Mouse (Mus musculus): ENCODE measurements at regions not wholly inside any gene's neighbourhood (a gene's known extent, or its start where the extent isn't known, plus 50 kb on each side); places are given as distances from the start of the nearest gene placed in this dataset.
A peak's percentile ranks its signal among the peaks of the same experiment; 100 is the strongest.

DNA sequence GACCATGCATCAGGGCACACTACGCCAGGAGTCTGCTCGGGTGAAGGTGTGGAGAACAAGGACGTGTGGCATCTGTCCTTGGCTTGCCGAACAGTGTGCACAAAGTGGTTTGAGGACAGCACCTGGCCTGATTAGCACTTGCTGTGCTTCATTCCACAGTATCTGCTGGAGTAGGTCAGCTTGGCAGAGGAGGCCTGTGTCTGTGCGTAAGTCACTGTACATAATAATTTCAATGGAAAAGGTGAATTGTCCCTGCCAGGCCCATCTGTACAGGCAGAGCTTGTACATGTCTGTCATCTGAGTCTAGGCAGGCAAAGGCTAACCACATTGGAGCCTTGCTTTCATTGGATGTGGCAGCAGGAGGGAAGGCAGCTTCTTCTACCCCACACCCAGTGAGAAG is 979.5 kb upstream of the Car8 start:
- no peak for DNase-seq (ENCODE audit: low read depth, low spot score)

DNA sequence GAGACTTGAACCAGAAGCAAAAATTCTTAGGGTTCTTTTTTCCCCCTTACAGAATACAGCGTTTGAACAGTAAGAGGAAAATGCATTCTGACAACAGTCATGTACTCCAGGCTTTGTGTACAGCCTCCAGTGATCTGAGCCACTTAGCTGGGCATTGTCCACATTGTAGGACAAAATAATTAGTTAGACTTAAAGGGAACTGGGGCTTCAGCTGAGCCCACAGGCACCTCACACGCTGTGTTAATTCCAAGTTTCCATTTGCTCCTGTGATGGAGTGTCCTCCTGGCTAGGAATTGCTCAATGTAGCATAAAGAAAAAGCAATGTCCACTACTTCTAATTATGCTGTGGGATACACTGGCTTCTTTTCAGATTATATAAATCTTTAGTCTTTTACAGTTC is 969.8 kb upstream of the Car8 start:
- no peak for DNase-seq (ENCODE audit: low read depth, low spot score)

DNA sequence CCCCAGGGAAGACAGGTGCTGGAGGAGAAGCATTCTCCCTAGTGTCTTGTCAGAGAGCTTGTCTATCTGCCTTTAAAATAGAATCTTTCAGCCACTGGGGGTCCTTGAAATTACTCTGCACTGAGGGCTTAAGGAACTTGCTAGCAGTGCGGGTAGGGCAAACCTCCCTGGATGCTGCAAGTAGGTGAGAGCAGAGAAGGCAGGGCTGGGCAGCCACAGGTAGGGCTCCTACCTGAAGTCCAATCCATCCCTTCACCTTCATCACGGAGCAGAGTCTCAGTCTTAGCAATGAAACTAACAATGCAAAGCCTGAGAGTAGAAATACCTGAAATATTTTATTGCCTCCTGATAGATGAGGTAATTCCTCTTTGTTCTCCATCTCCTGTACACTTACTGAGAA is 961.2 kb upstream of the Car8 start:
- DNase-seq (ENCODE audit: low read depth, low spot score): no peak

DNA sequence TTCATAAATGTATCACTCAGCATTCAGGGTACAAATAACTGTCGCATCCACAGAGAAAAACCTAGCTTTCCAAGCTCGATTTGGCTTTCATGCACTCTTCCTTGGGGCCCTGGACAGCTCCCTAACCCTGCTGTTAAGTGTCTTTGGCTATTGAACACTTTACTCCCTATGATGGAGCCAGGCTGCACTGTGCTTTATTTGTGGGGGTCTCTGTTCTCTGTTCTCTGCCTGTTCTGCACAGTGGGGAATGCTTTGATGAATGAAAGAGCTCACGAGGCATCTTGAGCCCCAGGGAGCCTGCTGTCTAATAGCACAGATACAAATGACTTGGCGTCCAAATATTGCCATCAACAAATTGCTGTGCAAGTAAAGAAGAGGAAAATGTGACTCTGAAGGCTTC is 957.6 kb upstream of the Car8 start:
- DNase-seq (ENCODE audit: low read depth, low spot score): no peak

DNA sequence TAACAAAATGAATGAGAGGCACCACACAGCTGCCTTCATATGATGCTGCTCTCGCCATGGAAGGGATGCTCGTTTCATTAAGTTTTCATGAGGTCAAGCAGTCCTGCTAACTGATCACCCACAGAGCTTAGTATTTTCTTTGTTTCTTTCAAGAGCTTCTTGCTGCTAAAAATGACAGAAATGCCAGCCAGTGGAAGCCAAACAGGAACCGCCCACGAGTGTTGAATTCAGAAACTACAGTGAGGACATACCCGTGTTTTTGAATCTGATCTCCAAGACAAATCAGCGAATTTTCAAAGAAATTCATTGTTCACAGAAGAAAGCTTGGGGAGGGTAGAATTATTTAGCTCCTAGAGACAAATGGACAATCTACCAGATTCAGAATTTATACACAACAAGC is 954.3 kb upstream of the Car8 start:
- no peak for DNase-seq (ENCODE audit: low read depth, low spot score)

DNA sequence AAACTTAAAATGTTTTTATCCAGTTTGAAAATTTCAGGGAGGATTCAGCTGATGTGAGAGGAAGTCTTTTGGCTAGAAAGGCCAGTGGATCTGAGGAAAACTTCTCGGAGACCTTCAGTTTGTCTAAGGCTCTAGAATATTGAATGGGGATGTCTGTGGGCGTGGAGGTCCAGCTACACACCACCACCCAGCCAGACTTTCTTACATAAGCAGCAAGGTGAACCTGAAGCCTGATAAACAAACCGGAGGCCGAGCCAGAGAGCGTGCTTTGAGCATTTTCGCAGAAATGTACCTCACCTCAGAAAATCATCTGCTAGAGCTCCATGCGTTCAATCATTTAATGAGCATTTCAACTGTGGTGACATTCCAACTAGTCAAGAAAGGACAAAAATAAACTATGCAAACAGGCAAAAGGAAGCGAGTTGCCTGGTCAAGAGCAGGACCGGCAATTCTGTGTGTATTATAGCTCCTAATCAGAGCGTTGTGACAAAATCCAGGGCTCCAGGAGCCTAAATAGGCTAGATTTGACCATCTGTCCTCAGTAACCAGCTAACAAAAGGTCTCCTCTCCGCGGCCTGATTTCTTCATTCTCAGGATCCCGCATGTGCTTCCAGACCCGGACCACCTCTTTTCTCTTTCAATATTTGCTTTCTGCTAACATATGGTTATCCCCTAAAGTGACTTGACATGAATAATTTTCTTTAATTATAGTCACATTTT is 946.5 kb upstream of the Car8 start:
- no peak for DNase-seq (ENCODE audit: low read depth, low spot score)

DNA sequence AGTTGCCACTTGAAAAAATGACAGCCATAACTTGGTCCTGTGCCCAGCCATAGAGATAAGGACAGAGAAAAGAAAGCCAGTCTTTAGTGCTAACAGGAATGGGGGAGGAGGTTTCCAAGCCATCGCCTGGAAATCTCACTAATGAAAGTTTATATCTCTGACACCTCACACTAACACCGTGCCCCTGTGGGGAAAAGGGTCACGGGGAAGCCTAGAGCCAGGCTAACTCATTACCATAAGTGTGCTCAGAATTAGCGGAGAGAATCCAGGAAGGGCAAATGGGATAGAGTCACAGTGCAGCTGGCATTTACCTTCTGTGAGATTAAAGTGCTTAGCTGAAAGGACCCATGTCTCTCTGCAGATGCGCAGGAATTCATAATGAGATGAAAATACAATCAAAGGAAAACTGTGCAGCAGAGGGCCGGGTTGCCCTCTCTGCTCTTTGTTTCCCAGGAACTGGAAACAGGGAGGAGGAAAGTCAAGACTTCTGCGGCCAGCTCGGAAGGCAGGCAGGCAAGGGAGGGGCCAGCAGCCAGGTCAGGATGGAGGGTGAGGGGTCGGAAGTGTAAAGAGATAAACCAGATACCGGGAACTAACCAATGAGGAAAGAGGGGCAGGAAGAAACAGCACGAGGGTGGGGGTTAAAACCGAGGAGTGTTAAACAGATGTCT is 945.7 kb upstream of the Car8 start:
- DNase-seq (ENCODE audit: low read depth, low spot score): no peak

DNA sequence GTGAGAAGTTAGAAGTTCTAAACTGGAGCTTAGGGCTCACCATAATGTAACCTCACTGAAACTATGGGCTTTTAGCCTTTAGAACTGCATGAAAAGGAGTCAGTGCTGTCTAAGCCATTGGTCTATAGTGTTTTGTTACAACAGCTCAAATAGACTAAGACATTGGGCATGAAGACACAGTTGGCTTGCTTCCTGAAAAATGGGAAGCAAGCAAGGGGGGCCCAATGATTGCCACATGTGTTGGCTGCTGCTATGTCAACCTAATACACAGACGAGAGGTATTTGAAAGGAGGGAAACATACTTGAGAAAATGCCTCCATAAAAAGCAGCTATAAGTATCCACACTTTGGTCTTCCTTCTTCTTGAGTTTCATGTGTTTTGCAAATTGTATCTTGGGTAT is 935.5 kb upstream of the Car8 start:
- DNase-seq (ENCODE audit: low read depth, low spot score): no peak

DNA sequence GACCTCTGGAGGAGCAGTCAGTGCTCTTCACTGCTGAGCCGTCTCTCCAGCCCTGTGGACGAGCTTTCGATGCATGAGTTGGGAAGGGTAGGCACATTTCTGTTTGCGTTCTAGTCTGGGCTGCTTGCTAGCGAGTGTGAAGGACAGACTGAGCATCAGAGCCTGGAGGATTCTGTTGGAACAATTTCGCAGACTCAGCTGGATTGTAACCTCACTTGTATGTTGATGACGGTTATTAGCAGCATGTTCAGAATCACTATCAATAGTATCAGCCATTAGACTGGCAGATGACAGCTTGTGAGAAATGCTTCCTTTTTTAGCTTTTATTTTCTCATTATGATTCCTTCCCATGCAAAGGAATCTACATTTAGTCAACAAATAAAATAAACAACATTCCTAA is 923.5 kb upstream of the Car8 start:
- DNase-seq (ENCODE audit: low read depth, low spot score): no peak

DNA sequence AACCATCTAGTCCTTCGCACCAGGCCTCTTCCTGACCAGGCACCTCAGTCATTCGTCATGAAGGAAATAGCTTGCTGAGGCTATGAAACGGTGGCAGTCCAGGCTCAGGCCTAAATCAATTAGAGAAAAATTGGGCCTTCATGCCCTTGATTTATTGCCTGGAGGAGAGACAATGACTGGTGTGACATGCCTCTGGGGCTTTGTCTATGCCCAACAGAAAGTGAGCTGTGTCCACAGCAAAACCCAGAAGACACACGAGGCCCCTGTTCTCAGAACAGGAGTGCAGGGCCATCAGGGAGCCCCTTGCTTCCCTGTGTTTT is 922.9 kb upstream of the Car8 start:
- no peak for DNase-seq (ENCODE audit: low read depth, low spot score)

DNA sequence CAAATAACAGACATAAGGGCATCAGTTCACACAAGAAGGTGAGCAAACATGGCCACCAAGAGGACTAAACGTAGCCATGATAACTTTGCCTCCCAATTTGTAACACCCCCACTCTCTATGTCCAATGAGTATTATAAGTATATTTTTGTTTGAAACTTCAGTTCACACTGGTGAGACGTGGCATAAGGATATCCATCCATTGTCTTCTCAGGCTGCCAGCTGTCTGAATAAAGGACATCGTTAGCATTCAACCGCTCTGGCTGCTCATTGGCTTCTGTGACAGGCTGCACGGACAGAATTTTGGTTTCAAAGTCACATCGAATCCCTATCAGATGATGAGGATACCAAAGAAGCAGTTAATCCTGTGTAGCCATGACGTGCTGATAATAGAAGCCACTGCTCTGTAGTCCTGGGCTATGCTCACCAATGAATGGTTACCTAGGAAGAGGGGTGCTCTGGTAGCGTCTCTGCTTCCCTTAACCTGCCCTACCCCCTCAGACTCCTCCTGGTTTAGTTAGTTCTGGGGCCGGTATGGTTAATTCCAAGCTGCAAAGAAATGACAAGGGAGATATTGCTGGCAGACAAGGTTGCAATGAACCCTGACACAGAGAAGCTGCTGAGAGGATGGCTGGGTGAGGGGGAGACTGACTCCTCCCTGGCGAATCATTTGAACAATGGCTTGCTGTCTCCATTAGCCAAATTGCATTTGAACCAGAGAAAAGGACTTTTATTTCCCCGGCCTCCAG is 922.4 kb upstream of the Car8 start:
- DNase-seq (ENCODE audit: low read depth, low spot score): no peak

DNA sequence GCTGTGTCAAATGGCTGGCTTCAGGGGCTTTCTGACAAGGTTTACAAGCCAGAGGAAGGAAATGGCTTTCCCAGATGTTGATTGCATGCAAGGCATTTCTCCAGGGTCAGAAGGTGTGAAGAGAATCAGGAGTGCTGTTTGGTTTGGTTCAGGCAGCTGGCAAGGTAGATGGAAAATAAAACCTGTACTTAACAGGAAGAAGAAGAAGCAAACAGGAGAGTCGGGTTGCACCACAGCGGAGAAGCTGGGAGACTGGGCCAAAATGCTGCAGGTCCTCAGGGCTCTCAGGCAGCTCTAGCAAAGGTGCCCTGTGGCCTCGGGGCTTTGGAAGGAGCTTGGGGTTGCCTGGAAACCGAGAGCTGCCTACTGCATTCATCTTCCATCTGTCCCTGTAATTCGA is 908.9 kb upstream of the Car8 start:
- DNase-seq (ENCODE audit: low read depth, low spot score): no peak

DNA sequence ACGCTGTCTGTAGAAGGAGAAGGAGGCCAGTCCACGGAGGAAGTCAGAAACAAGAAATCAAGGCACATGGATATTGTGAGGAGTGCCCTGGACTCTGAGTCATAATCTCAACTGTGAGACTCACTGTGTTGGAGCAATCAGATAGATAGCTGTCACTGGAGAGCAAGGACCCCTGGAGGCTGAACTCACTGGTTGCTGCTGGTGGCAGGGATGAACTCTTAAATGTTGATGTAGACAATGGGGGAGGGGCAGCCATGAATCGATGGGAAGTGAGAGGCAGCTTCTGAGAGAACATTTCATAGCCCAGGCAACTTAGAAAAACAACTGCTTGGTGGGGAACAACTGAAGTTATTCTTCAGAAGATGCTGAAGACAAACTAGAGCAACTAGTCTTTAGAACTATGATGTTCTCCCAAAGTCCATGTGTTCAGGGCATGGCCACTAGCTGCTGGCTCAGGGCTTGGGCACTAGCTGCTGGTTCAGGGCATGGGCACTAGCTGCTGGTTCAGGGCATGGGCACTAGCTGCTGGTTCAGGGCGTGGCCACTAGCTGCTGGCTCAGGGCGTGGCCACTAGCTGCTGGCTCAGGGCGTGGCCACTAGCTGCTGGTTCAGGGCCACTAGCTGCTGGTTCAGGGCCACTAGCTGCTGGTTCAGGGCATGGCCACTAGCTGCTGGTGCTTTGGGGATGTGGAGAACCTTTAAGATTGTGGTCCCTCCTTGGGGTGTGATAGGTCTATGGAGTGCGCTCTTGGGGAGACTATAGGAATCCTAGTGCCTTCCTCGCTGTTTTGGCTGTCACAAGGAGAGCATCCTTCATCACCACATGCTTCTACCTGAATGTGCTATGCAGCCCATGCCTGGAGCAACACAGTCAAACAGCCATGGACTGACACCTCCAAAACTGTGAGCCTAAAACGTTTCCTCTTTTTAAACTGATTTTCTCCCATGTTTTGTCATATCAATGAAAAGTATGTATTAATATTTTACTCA is 905.7 kb upstream of the Car8 start:
- no peak for DNase-seq (ENCODE audit: low read depth, low spot score)

DNA sequence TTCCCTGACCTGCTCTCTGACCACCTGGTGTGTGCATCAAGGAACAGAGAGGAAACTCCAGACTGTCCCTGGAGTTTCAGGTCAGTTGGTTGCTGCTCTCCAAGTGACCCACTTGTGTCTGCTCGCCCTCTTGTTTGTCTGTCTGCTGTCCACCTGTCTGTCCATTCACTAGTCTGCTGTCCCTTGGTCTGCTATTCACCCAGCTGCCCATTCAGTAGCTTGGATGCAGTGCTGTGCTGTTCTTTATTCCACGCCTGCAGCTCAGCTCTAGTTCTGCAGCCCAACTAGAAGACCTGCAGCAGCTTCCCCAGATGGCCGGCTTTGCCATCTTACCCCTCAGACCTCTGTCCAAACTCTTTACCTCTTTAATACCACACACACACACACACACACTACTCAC is 904.2 kb upstream of the Car8 start:
- DNase-seq (ENCODE audit: low read depth, low spot score): no peak

DNA sequence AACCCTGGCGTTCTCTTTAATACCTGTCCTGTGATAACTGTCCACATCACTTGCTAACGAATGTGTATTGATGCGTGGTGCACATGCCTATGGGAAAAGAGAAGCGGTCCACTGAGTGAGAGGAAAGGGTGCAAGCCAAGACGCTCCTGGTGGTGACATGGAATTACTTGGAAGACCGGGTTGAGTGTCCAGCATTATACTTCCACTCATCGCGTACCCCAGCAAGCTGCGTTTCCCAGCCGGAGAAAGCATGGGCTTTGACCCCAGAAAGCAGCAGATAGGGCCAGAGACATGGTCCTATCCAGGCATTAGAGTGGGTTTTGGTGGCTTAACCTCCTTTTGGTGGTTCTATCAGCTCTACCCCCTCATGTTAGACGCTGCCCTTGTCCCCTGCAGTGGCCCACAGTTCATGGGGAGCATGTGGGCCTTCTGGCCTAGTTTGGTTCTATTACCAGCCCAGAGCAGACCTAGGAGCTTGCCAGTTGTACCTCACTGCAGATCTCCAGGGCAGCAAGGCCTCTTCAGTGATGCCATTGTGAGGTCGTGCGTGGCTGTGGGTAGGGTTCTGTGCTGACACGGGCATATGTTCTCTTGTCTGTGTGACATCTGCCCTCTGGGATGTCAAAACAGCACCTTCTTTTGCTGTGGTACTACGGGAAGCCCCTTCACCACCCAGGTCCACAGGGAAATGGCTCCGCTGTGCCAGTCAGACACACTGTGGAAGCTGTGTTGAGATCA is 903.3 kb upstream of the Car8 start:
- no peak for DNase-seq (ENCODE audit: low read depth, low spot score)

DNA sequence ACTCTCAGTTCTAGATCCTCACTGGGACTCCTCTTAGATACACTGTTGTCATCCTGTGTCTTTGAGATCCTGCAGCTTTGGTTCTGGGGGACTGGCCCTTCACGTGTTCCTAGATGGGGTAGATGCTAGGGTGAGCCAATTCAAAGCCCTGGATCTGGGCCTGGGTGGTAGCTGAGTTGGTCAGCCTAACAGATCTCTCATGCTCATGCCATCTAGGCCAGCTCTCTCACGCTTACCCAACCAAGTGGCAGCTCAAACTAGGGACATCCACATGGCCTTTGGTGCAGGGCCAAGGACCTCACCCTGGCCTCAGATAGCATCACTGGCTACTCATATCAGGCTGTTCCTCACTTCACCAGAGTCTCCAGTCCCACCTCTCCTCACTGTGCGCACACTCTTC is 901.9 kb upstream of the Car8 start:
- no peak for DNase-seq (ENCODE audit: low read depth, low spot score)

DNA sequence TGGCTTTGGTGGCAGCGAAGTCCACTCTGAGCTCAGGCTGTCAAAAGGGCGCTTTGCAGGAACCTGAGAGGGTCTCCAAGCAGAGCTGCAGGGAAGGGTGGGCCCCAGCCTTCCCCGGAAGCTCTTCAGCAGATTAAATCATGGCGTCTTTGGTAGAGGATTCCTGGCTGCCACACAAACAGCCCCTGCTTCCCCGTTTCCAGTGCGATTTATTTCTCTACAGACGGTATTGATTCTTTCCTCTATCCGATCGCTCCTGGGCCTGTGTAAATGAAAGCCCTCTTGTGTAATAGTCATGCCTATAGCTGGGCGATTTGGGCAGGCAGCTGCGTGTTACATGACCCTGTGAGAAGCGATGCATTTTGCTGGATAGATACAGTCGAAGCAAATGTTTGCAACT is 897.8 kb upstream of the Car8 start:
- no peak for DNase-seq (ENCODE audit: low read depth, low spot score)

DNA sequence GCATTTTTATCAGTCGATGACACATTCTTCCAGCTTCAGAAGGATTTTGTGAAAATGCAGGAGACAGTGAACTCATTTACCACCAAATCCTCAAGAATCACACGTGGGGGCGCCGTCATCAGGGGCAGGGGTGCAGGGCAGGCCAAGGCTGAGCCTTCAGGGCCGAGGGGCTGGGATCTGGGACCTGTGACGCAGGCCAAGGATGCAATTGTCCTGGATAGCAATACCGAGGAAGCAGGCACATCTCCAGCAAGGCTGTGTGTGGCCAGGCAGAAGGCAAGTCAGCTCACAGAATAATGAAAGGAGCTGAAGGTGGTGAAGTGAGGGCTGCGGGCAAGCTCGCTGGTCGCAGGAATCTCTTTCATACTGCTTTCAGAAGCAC is 897.3 kb upstream of the Car8 start:
- no peak for DNase-seq (ENCODE audit: low read depth, low spot score)

DNA sequence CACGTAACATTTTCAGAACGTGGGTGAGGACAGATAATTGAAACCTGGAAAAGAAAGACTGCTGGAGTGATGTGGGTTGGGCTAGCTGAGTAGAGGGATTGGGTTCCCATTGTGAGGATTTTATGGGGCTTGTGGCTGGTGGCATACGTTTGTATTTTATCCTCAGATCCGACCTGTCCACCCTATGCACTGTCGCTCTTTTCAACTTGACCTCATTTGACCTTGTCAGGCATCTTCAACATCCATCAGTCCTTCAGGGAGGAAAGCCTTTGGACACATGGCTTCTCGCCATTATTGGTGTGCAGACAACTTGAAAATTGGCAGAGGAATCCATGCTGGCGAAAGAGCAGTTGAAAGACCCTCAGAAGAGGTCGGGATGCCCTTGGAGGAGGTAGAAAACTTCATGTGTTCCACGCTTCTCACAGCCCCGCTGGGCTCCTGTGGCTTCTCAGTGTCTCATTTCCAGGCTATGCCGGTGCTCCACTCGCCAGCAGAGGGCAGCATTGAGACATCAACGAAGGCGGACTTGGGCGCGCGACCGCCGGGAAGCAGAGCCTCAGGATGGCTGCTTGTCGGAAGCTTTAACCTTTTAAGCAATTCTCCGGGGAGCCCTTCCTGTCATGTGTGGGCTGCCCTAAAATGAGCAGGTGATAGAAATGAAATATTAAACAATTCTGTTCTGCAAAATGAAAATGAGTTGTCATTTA is 896.8 kb upstream of the Car8 start:
- DNase-seq (ENCODE audit: low read depth, low spot score): peak; percentile 27

DNA sequence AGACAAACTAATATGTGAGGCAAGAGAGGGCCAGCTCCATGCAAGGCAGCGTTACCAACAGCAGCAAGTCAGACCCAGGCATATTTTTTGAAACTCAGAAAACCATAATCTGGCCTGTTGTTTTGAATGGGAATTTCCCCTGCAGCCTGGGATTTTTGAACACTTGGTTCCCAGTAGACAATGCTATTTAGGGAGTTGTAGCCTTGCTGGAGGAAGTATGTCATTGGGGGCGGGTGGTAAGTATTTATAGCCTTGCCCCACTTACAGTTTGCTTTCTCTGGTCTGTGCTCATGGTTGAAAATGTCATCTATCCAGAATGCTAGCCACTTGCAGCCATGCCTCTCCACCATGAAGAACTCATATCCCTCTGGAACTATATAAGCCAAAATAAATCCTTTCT is 894.9 kb upstream of the Car8 start:
- no peak for DNase-seq (ENCODE audit: low read depth, low spot score)
